Mouse (Mus musculus): ENCODE results near the gene Dhx35. TPM values are rescaled to one million over a fixed set of nuclear protein-coding genes. Genes with fewer than 3 reads are reported as not detected.

Gene Dhx35
- polyA plus RNA-seq, 1 experiment = 28.5 TPM

GRCm38 (mm10) chr2:158770126-158770757, 24.4 kb upstream of the Dhx35 start:
- no peak overlapping the region for H3K4me3 ChIP-seq (ENCODE audit: insufficient read depth, low read length)
- H3K4me1 ChIP-seq (ENCODE audit: control insufficient read depth, insufficient read depth, low read length) = no peaks in the 10 kb centered on the region
- TF ChIP-seq CTCF (IDR thresholded peaks at IDR 0.05; ENCODE audit: extremely low read depth, insufficient read depth, low read length) = no peak
- TF ChIP-seq POLR2A (IDR thresholded peaks at IDR 0.05; ENCODE audit: extremely low read depth, insufficient read depth, low read length) = no peak
- H3K27ac ChIP-seq (ENCODE audit: insufficient read depth, low read length) = no peak overlapping the region

- TF ChIP-seq CTCF (IDR thresholded peaks at IDR 0.05; ENCODE audit: extremely low read depth, insufficient read depth, low read length) (no peak), POLR2A (IDR thresholded peaks at IDR 0.05; ENCODE audit: extremely low read depth, insufficient read depth, low read length) (no peak)
- H3K4me3 ChIP-seq (ENCODE audit: insufficient read depth, low read length) = no peak overlapping the region
- no peaks in the 10 kb centered on the region for H3K4me1 ChIP-seq (ENCODE audit: control insufficient read depth, insufficient read depth, low read length)
- H3K27ac ChIP-seq (ENCODE audit: insufficient read depth, low read length) = no peak overlapping the region
Measured at GRCm38 (mm10) chr2:158771066-158771763, 23.4 kb upstream of the Dhx35 start.

GRCm38 (mm10) chr2:158772808-158773207, 21.8 kb upstream of the Dhx35 start:
- TF ChIP-seq POLR2A (IDR thresholded peaks at IDR 0.05; ENCODE audit: extremely low read depth, insufficient read depth, low read length) (no peak), CTCF (IDR thresholded peaks at IDR 0.05; ENCODE audit: extremely low read depth, insufficient read depth, low read length) (no peak)
- Histone ChIP-seq H3K27ac (ENCODE audit: insufficient read depth, low read length) (no peak overlapping the region), H3K4me3 (ENCODE audit: insufficient read depth, low read length) (no peak overlapping the region), H3K4me1 (ENCODE audit: control insufficient read depth, insufficient read depth, low read length) (no peaks in the 10 kb centered on the region)

DNA sequence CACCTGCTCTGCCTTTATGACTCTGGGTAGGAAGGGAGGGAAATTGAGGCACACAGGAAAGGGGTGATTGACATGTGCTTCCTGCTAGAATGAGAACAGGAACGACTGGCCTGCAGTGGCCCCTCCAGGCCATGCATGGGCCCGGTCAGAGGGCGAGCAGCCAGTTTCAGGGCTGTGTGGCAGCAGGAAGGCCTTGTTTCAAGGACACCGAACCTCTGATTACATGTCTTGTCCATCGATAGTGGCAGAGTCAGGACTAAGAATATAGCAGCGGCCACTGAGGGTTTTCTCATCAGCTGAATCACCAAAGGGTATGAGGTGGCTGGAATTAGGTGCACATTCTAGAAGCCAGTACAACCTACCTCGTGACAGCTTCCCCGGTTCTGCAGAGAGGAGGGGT, 19.7 kb upstream of the Dhx35 start:
- H3K4me1 ChIP-seq (ENCODE audit: control insufficient read depth, insufficient read depth, low read length) = no peaks in the 10 kb centered on the region
- H3K27ac ChIP-seq (ENCODE audit: insufficient read depth, low read length) = no peak overlapping the region
- TF ChIP-seq CTCF (IDR thresholded peaks at IDR 0.05; ENCODE audit: extremely low read depth, insufficient read depth, low read length) = no peak
- TF ChIP-seq POLR2A (IDR thresholded peaks at IDR 0.05; ENCODE audit: extremely low read depth, insufficient read depth, low read length) = no peak
- H3K4me3 ChIP-seq (ENCODE audit: insufficient read depth, low read length) = no peak overlapping the region

GRCm38 (mm10) chr2:158776716-158777115, 17.9 kb upstream of the Dhx35 start:
- no peak overlapping the region for H3K4me3 ChIP-seq (ENCODE audit: insufficient read depth, low read length)
- TF ChIP-seq POLR2A (IDR thresholded peaks at IDR 0.05; ENCODE audit: extremely low read depth, insufficient read depth, low read length) = no peak
- TF ChIP-seq CTCF (IDR thresholded peaks at IDR 0.05; ENCODE audit: extremely low read depth, insufficient read depth, low read length) = no peak

DNA sequence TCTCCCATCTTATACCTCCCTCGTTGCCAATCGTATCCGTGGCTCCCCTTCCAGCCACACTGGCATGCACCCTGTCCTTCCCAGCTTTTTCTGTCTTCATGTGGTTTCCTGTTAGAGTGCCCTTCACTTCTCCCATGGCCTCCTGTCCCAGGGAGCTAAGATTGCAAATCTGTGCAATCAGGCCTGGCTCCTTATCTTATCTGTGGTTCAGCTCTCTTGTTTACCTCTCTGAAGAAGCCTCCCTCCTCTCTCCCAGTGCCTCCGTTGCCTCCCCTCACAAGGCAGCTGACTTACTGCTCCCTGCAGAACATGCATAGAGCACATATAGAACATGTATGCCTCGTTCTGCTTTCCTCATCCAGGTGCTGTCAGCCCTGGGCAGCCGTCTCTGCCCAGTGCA, 17.1 kb upstream of the Dhx35 start:
- H3K4me3 ChIP-seq (ENCODE audit: insufficient read depth, low read length) = no peak overlapping the region
- no peak for TF ChIP-seq POLR2A (IDR thresholded peaks at IDR 0.05; ENCODE audit: extremely low read depth, insufficient read depth, low read length)
- TF ChIP-seq CTCF (IDR thresholded peaks at IDR 0.05; ENCODE audit: extremely low read depth, insufficient read depth, low read length) = no peak
- no peak overlapping the region for H3K27ac ChIP-seq (ENCODE audit: insufficient read depth, low read length)
- H3K4me1 ChIP-seq (ENCODE audit: control insufficient read depth, insufficient read depth, low read length) = no peaks in the 10 kb centered on the region

More at GRCm38 (mm10) chr2:158776716-158777115, 17.9 kb upstream of the Dhx35 start:
- Histone ChIP-seq H3K27ac (ENCODE audit: insufficient read depth, low read length) (no peak overlapping the region), H3K4me1 (ENCODE audit: control insufficient read depth, insufficient read depth, low read length) (no peaks in the 10 kb centered on the region)

GRCm38 (mm10) chr2:158778349-158778748, 16.3 kb upstream of the Dhx35 start:
- TF ChIP-seq CTCF (IDR thresholded peaks at IDR 0.05; ENCODE audit: extremely low read depth, insufficient read depth, low read length) (no peak), POLR2A (IDR thresholded peaks at IDR 0.05; ENCODE audit: extremely low read depth, insufficient read depth, low read length) (no peak)
- Histone ChIP-seq H3K27ac (ENCODE audit: insufficient read depth, low read length) (no peak overlapping the region), H3K4me1 (ENCODE audit: control insufficient read depth, insufficient read depth, low read length) (no peaks in the 10 kb centered on the region), H3K4me3 (ENCODE audit: insufficient read depth, low read length) (no peak overlapping the region)

DNA sequence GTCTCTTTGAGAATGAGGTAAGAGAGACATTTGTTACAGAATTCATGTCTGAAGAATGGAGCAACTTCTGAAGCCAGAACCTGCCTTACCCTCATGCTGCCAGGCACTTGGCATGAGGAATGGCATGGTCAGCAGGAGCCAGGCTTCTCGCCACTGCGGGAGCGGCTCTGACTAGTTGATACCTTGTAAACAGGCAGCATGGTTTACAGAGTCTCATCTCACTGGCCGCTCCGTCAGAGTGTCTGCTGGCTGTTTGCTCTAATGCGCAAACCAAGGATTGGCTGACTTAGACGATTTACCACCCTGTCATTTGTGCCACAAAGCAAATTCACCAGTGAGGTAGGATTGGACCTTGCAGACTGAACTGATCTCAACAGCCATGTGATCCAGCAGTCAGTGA, 13.5 kb upstream of the Dhx35 start:
- TF ChIP-seq CTCF (IDR thresholded peaks at IDR 0.05; ENCODE audit: extremely low read depth, insufficient read depth, low read length) = no peak
- TF ChIP-seq POLR2A (IDR thresholded peaks at IDR 0.05; ENCODE audit: extremely low read depth, insufficient read depth, low read length) = no peak
- Histone ChIP-seq H3K4me1 (ENCODE audit: control insufficient read depth, insufficient read depth, low read length) (no peaks in the 10 kb centered on the region), H3K4me3 (ENCODE audit: insufficient read depth, low read length) (no peak overlapping the region), H3K27ac (ENCODE audit: insufficient read depth, low read length) (no peak overlapping the region)

DNA sequence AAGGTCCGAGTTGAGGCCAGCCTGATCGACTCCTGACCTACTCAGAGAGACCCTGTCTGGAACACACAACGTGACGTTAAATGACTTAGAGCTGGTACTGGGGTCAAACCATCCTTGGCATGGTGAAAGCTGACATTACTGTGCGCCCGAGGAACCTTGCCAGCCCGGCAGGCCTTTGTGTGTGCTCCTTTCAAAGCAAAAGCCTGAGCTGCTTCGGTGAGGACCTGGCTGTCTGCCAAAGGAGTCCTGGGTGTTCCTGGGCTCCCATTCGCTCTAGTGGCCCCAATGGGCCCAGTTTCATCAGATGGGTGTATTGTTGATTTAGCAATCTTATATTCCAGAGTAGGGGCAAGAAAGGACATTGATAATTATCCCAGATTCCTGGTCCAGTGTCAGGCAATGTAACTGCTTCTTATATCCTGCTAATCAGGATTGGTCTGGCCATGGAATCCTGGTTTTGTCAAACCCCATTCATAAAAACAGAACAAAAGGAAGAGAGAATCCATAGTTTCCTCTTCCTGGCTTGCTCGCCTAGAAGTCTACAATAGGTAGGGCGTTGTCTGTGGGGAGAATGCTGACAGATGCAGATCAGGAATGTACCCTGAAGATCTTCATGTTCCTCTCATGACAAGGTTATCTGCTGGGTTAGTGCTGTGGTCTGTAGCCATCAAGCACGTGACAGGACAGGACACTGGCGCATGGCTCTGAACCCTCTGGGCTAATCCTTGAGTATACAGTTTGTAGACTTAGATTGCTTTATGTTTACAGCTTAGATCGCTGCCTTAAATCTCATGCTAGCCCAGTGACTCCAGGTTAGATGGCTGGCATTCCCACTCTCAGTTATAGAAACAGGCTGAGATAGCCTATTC, 7.4 kb upstream of the Dhx35 start:
- H3K4me3 ChIP-seq (ENCODE audit: insufficient read depth, low read length) = no peak overlapping the region
- no peaks in the 10 kb centered on the region for H3K4me1 ChIP-seq (ENCODE audit: control insufficient read depth, insufficient read depth, low read length)
- TF ChIP-seq CTCF (IDR thresholded peaks at IDR 0.05; ENCODE audit: extremely low read depth, insufficient read depth, low read length) = no peak
- TF ChIP-seq POLR2A (IDR thresholded peaks at IDR 0.05; ENCODE audit: extremely low read depth, insufficient read depth, low read length) = no peak
- no peak overlapping the region for H3K27ac ChIP-seq (ENCODE audit: insufficient read depth, low read length)

All from cortical plate, adult 2 months (tissue).